Mouse (Mus musculus) liver, embryonic 11.5 days (tissue): ENCODE measurements around the gene Slc25a28. TPM values are rescaled to one million over a fixed set of nuclear protein-coding genes. Genes with fewer than 3 reads are reported as not detected.
A peak's percentile ranks its signal among the peaks of the same experiment; 100 is the strongest.

Experiments used
- ATAC-seq: fragments of 200-750 bp; cut with Nextera tagmentation; replicated peaks from 2 replicates; pipeline ENCODE4 v1.8.0; 2017; ENCODE audit warnings: moderate number of reproducible peaks, mild to moderate bottlenecking, moderate TSS enrichment, moderate library complexity; ENCODE audit not compliant: low FRiP score
- DNase-seq: peaks from one replicate; pipeline ENCODE4 v3.0.0-alpha.2; 2017; ENCODE audit warnings: low spot score
- H3K27ac ChIP-seq: fragments of 300-500 bp; sonication (generic); 2 replicates; pipeline ENCODE4 v1.5.1; 2014; ENCODE audit warnings: mild to moderate bottlenecking, low read depth, low read length, control low read depth
- H3K27me3 ChIP-seq: fragments of 300-500 bp; sonication (generic); replicated peaks from 2 replicates; pipeline ENCODE4 v1.6.1; 2014; ENCODE audit warnings: low read length, mixed read lengths; ENCODE audit not compliant: control insufficient read depth, insufficient read depth
- H3K36me3 ChIP-seq: fragments of 300-500 bp; sonication (generic); 2 replicates; pipeline ENCODE4 v1.6.1; 2014; ENCODE audit warnings: mild to moderate bottlenecking, low read length, moderate library complexity, mixed read lengths; ENCODE audit not compliant: control insufficient read depth, insufficient read depth
- H3K4me1 ChIP-seq: fragments of 300-500 bp; sonication (generic); replicated peaks from 2 replicates; pipeline ENCODE4 v1.6.1; 2014; ENCODE audit warnings: low read length, mixed read lengths; ENCODE audit not compliant: control insufficient read depth, insufficient read depth
- H3K4me2 ChIP-seq: fragments of 300-500 bp; sonication (generic); 2 replicates; pipeline ENCODE4 v1.6.1; 2014; ENCODE audit warnings: mild to moderate bottlenecking, control low read depth, moderate library complexity
- H3K4me3 ChIP-seq: fragments of 300-500 bp; sonication (generic); 2 replicates; pipeline ENCODE4 v1.5.1; 2014; ENCODE audit warnings: low read depth, low read length, control low read depth
- H3K9ac ChIP-seq: fragments of 300-500 bp; sonication (generic); 2 replicates; pipeline ENCODE4 v1.6.1; 2014; ENCODE audit warnings: low read depth, low read length, control low read depth
- H3K9me3 ChIP-seq: fragments of 300-500 bp; sonication (generic); 2 replicates; pipeline ENCODE4 v1.6.1; 2016; ENCODE audit warnings: low read length, inconsistent platforms, mixed read lengths; ENCODE audit not compliant: control insufficient read depth
- WGBS: fragments of 180-500 bp; shearing (Covaris S2); extraction: QIAGEN DNeasy Blood & Tissue Kit; methylation state at CpG from one replicate; pipeline ENCODE4 v1.1.7; 2014; 5-methylcytosine and 5-hydroxymethylcytosine counted together
- polyA plus RNA-seq: library from polyadenylated mRNA; unstranded; fragments of >200 nt; fragmentation: Nextera tagmentation; extraction: Ambion mirVana; gene quantifications from 2 replicates; pipeline ENCODE4 v1.2.1, GENCODE M21; 2014

Slc25a28 gene
- polyA plus RNA-seq, result 12.2 and 14.0 TPM in 2 replicates

DNA sequence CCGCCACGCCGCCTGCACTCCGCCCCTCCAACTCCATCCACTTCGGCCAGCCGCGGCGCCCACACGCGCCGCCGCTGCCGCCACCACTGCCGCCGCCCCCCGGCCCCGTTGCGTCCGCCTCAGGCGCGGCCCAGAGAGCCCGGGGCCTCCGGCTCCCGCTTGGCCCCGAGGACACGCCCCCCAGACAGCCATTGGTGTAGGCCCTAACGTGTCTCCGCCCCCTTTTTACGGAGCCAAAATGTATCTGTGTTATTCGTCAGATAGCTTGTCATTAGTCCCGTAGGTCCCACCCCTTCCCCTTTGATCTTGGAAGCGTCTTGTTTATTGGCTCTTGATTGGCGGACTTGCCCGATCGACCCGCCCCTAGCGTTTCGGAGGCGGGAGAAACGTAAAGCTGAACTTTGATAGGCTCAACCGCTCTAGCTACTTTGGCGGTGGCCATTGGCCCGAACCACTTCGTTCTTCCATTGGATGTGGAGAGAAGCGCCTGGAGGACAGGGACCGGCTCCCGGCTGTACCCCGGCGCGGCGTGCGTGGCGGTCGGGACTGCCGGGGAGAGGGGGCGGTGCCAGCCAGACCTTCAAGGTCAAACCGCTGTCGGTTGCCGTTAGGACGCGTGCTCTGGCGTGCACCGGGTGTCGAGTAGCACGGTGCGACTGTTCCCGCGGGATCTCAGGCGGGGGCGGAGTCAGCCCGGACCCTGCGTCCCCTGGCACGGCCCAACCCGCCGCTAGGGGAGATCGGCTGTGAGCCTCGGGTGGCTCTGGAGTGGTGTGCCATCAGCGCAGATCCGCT, at the start of gene Slc25a28:
Slc25a28 (minus strand) TSS at position 152 of the 795 bp plus-strand sequence.
- DNase-seq (peak; percentile 99), ATAC-seq (peak; percentile 93)
- Histone ChIP-seq H3K9me3 (no peaks in the 10 kb centered on the region), H3K9ac (peak within 1 kb of the TSS; percentile 91), H3K4me1 (peaks cover 13% of the 10 kb centered on the region), H3K4me3 (peak within 1 kb of the TSS; percentile 92), H3K36me3 (no peaks in the 10 kb centered on the region), H3K27me3 (no peaks in the 10 kb centered on the region), H3K27ac (peak within 1 kb of the TSS; percentile 98), H3K4me2 (peak within 1 kb of the TSS; percentile 83)
- WGBS, result under 1% methylated on average over 76 of the region's 79 CpGs

DNA sequence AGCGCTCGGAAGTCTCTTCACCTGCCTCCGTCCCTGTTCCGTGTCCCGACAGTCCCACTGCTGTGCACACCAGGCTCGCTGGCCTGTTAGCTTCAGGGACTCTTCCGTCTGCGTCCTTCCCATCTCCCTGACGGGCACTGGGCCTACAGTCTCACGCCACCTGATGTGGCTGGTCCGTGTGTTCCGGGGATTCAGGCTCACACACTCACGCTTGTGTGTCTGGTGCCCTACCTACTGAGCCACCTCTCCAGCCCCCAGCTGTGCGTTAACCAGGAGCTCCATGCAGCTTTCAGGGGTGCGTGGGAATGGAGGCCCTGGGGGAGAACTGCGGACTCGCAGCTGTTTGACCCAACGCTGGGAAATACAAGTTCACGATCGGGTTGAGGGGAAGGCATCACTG, 49.5 kb upstream of the Slc25a28 start:
- Histone ChIP-seq H3K4me2 (no peak overlapping the region), H3K36me3 (peaks cover 8% of the 10 kb centered on the region), H3K27me3 (no peaks in the 10 kb centered on the region), H3K4me1 (peaks cover 3% of the 10 kb centered on the region; the same call in 1 of the 2 replicates), H3K9ac (no peak overlapping the region), H3K4me3 (no peak overlapping the region), H3K9me3 (no peaks in the 10 kb centered on the region), H3K27ac (no peak overlapping the region)
- DNase-seq (no peak), ATAC-seq (no peak)
- WGBS, result 93% methylated on average over 20 of the region's 20 CpGs

DNA sequence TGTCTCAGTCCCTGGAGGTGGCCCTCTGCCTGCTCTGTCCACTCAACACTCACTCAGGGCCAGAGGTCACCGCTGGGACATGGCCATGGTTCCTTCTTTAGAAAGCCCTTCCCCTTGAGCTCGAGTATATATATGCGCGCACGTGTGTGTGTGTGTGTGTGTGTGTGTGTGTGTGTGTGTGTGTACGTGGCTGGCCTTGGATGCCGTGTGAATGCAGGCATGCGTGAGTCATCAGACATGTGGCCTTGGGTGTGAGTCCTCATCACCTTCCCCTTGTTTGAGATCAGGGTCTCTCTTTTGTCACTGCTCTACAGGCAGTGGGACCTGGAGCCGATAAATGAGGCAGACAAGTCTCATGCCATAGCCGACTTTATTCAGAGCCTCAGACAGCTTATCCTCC, 48.8 kb upstream of the Slc25a28 start:
- WGBS, result 78% methylated on average over 10 of the region's 10 CpGs

GRCm38 (mm10) chr19:43722891-43723290, 48.2 kb upstream of the Slc25a28 start:
- Histone ChIP-seq H3K4me3 (no peak overlapping the region), H3K9me3 (no peaks in the 10 kb centered on the region), H3K4me1 (peaks cover 3% of the 10 kb centered on the region; the same call in 1 of the 2 replicates), H3K27ac (no peak overlapping the region), H3K36me3 (peaks cover 10% of the 10 kb centered on the region), H3K4me2 (no peak overlapping the region), H3K9ac (no peak overlapping the region), H3K27me3 (no peaks in the 10 kb centered on the region)
- ATAC-seq (no peak), DNase-seq (no peak)
- 71% methylated on average over 8 of the region's 8 CpGs for WGBS

More for the DNA sequence above, 48.8 kb upstream of the Slc25a28 start:
- no peak for ATAC-seq
- no peak overlapping the region for H3K4me3 ChIP-seq
- H3K27me3 ChIP-seq, result no peaks in the 10 kb centered on the region
- no peak overlapping the region for H3K27ac ChIP-seq
- H3K4me1 ChIP-seq, result peaks cover 3% of the 10 kb centered on the region; the same call in 1 of the 2 replicates
- no peak overlapping the region for H3K4me2 ChIP-seq
- DNase-seq, result no peak
- H3K9ac ChIP-seq, result no peak overlapping the region
- H3K36me3 ChIP-seq, result peaks cover 8% of the 10 kb centered on the region
- H3K9me3 ChIP-seq, result no peaks in the 10 kb centered on the region

DNA sequence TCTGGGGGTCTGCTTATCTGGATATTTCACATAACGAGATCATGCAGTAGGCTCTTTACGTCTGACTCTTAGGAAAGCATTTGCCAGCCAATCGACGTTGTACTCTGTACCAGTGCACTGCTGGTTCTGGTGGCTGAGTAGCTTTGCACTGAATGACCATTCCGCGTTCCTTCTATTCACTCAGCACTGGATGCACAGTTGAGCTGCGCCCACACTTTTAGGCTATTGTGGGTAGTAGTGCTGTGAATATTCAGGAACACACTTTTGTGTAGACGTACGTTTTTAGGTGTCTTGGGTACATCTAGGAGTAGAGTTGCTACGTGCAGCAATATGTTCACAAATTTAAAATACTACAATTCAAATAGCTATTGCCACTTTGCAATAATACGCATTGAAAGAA, 45.4 kb upstream of the Slc25a28 start:
- ATAC-seq (no peak), DNase-seq (no peak)
- no peaks in the 10 kb centered on the region for H3K27me3 ChIP-seq
- no peaks in the 10 kb centered on the region for H3K9me3 ChIP-seq
- H3K9ac ChIP-seq, result no peak overlapping the region
- no peak overlapping the region for H3K4me2 ChIP-seq
- no peak overlapping the region for H3K27ac ChIP-seq
- H3K4me3 ChIP-seq, result no peak overlapping the region
- 90% methylated on average over 11 of the region's 11 CpGs for WGBS
- peaks cover 2% of the 10 kb centered on the region; the same call in 1 of the 2 replicates for H3K36me3 ChIP-seq
- peaks cover 3% of the 10 kb centered on the region; the same call in 1 of the 2 replicates for H3K4me1 ChIP-seq

GRCm38 (mm10) chr19:43711971-43712370, 37.3 kb upstream of the Slc25a28 start:
- Histone ChIP-seq H3K9ac (no peak overlapping the region), H3K4me1 (peaks cover 4% of the 10 kb centered on the region), H3K4me2 (no peak overlapping the region), H3K36me3 (peaks cover 8% of the 10 kb centered on the region; the same call in 1 of the 2 replicates), H3K27me3 (no peaks in the 10 kb centered on the region), H3K4me3 (no peak overlapping the region), H3K27ac (no peak overlapping the region), H3K9me3 (no peaks in the 10 kb centered on the region)
- DNase-seq (no peak), ATAC-seq (0 out of 2 replicates have a peak, but pooled peaks have one; percentile 26)
- 73% methylated on average over 5 of the region's 5 CpGs for WGBS

GRCm38 (mm10) chr19:43711159-43711916, 36.7 kb upstream of the Slc25a28 start:
- ATAC-seq (peak; percentile 36; the same call in 1 of the 2 replicates), DNase-seq (no peak)
- WGBS, result 41% methylated on average over 22 of the region's 22 CpGs
- H3K9ac ChIP-seq, result no peak overlapping the region
- H3K4me2 ChIP-seq, result peak overlapping the region; percentile 56
- peaks cover 8% of the 10 kb centered on the region; the same call in 1 of the 2 replicates for H3K36me3 ChIP-seq
- no peaks in the 10 kb centered on the region for H3K27me3 ChIP-seq
- H3K4me1 ChIP-seq, result peaks cover 4% of the 10 kb centered on the region
- no peak overlapping the region; the same call in 1 of the 2 replicates for H3K4me3 ChIP-seq
- H3K27ac ChIP-seq, result peak overlapping the region; percentile 52
- H3K9me3 ChIP-seq, result no peaks in the 10 kb centered on the region

- no peak overlapping the region for H3K4me3 ChIP-seq
- no peak overlapping the region for H3K9ac ChIP-seq
- H3K4me1 ChIP-seq, result peaks cover 4% of the 10 kb centered on the region
- ATAC-seq (no peak), DNase-seq (no peak)
- 89% methylated on average over 8 of the region's 8 CpGs for WGBS
- H3K36me3 ChIP-seq, result peaks cover 14% of the 10 kb centered on the region
- H3K9me3 ChIP-seq, result no peaks in the 10 kb centered on the region
- no peak overlapping the region for H3K4me2 ChIP-seq
- H3K27ac ChIP-seq, result no peak overlapping the region
- H3K27me3 ChIP-seq, result no peaks in the 10 kb centered on the region
These were observed 34.6 kb upstream of the Slc25a28 start for GRCm38 (mm10) chr19:43709317-43709716.
